Mouse (Mus musculus) heart, embryonic 10.5 days (tissue): Measurements from ENCODE around the gene Kcnk7. TPM values are rescaled to one million over a fixed set of nuclear protein-coding genes. Genes with fewer than 3 reads are reported as not detected.
A peak's percentile ranks its signal among the peaks of the same experiment; 100 is the strongest.
"Not testable (repeated sequence)": the region's sequence is repeated elsewhere in the genome, so short reads cannot be mapped to it uniquely, and the experiment has no call there.

Experiments used
- DNase-seq: peaks from one replicate; pipeline ENCODE4 v3.0.0-alpha.2; 2017; ENCODE audit warnings: low spot score
- H3K27ac ChIP-seq: fragments of 300-500 bp; sonication (generic); 2 replicates; pipeline ENCODE4 v1.5.1; 2016; ENCODE audit warnings: mild to moderate bottlenecking
- H3K27me3 ChIP-seq: fragments of 300-500 bp; sonication (generic); 2 replicates; pipeline ENCODE4 v1.6.1; 2016; ENCODE audit warnings: mild to moderate bottlenecking; ENCODE audit not compliant: poor library complexity, insufficient read depth, severe bottlenecking
- H3K36me3 ChIP-seq: fragments of 300-500 bp; sonication (generic); 2 replicates; pipeline ENCODE4 v1.6.1; 2016; ENCODE audit warnings: mild to moderate bottlenecking, moderate library complexity
- H3K4me1 ChIP-seq: fragments of 300-500 bp; sonication (generic); 2 replicates; pipeline ENCODE4 v1.6.1; 2016; ENCODE audit warnings: mild to moderate bottlenecking
- H3K4me3 ChIP-seq: fragments of 300-500 bp; sonication (generic); 2 replicates; pipeline ENCODE4 v1.5.1; 2016; ENCODE audit warnings: mild to moderate bottlenecking, moderate library complexity
- H3K9me3 ChIP-seq: fragments of 300-500 bp; sonication (generic); 2 replicates; pipeline ENCODE4 v1.6.1; 2016; ENCODE audit warnings: mild to moderate bottlenecking, moderate library complexity
- WGBS: fragments of 180-500 bp; shearing (Covaris S2); methylation state at CpG from one replicate; pipeline ENCODE4 v1.1.7; 2016; 5-methylcytosine and 5-hydroxymethylcytosine counted together
- polyA plus RNA-seq: library from polyadenylated mRNA; unstranded; fragments of >200 nt; fragmentation: Nextera tagmentation; extraction: Ambion mirVana; gene quantifications from 2 replicates; pipeline ENCODE4 v1.2.1, GENCODE M21; 2016

The Kcnk7 gene
- polyA plus RNA-seq, 1 experiment from 2014 or later, result not detected

DNA sequence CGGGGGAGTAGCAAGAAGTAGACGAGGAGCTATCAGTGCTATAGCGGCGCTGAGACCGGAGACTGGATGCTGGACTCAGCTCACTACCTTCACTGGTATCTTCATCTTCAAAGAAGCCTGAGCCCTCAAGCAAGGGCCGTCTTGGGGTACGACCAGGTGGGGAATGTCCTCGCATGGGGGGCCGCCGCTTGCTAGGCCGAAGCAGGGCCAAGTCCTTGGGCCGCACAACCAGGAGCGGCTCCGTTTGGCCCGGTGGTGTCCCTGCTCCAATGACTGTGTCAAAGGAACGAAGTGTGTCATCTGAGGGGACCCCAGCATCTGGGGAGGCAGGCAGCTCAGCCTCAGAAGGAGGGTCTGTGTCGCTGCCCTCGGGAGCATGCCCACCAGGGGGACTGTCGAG, 18.7 kb upstream of the Kcnk7 start:
- Histone ChIP-seq H3K9me3 (no peaks in the 10 kb centered on the region), H3K27ac (no peak overlapping the region), H3K36me3 (peaks cover 69% of the 10 kb centered on the region), H3K27me3 (no peaks in the 10 kb centered on the region), H3K4me1 (peaks cover 19% of the 10 kb centered on the region), H3K4me3 (no peak overlapping the region)
- DNase-seq, result no peak
- 92% methylated on average over 19 of the region's 19 CpGs for WGBS

DNA sequence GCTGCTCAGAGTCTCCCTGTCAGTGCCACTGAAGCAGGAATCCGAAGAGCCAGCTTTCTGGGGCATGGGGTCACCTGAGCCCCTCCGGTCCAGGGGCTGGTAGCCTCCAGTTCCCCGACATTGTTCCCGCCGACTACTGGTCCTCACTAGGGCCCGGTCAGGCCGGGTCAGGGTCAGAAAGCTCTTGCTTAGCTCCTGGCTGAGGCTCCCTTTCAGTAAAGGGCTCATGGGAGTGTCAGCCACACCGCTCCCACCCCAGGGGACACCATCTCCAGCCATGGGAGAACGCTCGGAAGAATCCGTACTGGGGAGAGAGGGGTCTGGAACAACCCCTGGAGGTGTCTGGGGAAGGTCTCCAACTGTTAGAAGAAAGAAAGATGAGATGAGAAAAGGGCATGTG, 18.3 kb upstream of the Kcnk7 start:
- no peak overlapping the region for H3K4me3 ChIP-seq
- 92% methylated on average over 11 of the region's 11 CpGs for WGBS
- peaks cover 69% of the 10 kb centered on the region for H3K36me3 ChIP-seq
- H3K9me3 ChIP-seq, result no peaks in the 10 kb centered on the region
- H3K4me1 ChIP-seq, result peaks cover 23% of the 10 kb centered on the region
- no peaks in the 10 kb centered on the region for H3K27me3 ChIP-seq
- DNase-seq, result no peak
- peak overlapping the region; percentile 59; the same call in 1 of the 2 replicates for H3K27ac ChIP-seq

DNA sequence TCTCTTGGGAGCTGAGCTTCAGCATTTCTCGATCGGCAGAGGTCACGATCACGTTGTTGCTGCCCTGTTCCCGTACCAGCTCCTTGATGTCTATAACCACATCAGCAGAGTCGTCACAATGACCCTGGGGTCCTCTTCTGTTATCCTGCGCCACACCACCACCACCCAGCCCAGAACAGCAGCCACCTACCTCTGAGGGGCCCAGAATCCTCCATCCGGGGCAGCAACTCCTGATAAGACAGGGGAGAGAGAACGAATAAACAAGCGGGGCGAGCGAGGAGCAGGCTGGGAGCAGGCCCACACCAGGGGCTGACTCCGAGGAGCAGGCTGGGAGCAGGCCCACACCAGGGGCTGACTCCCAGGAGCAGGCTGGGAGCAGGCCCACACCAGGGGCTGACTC, 17.7 kb upstream of the Kcnk7 start:
- DNase-seq, result no peak
- 80% methylated on average over 13 of the region's 13 CpGs for WGBS
- peaks cover 68% of the 10 kb centered on the region for H3K36me3 ChIP-seq

GRCm38 (mm10) chr19:5686954-5687353, 17.2 kb upstream of the Kcnk7 start:
- not testable (repeated sequence) for H3K9me3 ChIP-seq, DNase-seq, H3K27me3 ChIP-seq
- Histone ChIP-seq H3K36me3 (peaks cover 68% of the 10 kb centered on the region), H3K4me3 (peak overlapping the region; percentile 96), H3K4me1 (peaks cover 34% of the 10 kb centered on the region), H3K27ac (peak overlapping the region; percentile 94; the same call in 1 of the 2 replicates)
- WGBS, result 90% methylated on average over 12 of the region's 12 CpGs

More for the DNA sequence above, 17.7 kb upstream of the Kcnk7 start:
- Histone ChIP-seq H3K4me3 (no peak overlapping the region), H3K27me3 (no peaks in the 10 kb centered on the region), H3K4me1 (peaks cover 29% of the 10 kb centered on the region), H3K9me3 (no peaks in the 10 kb centered on the region), H3K27ac (no peak overlapping the region)

GRCm38 (mm10) chr19:5687738-5688137, 16.4 kb upstream of the Kcnk7 start:
- H3K27ac ChIP-seq, result peak overlapping the region; percentile 94
- no peaks in the 10 kb centered on the region for H3K9me3 ChIP-seq
- H3K4me1 ChIP-seq, result peaks cover 42% of the 10 kb centered on the region
- no peak for DNase-seq
- no peaks in the 10 kb centered on the region for H3K27me3 ChIP-seq
- peaks cover 68% of the 10 kb centered on the region for H3K36me3 ChIP-seq
- WGBS, result 22% methylated on average over 9 of the region's 9 CpGs
- H3K4me3 ChIP-seq, result peak overlapping the region; percentile 96

GRCm38 (mm10) chr19:5688200-5689087, 15.7 kb upstream of the Kcnk7 start, which contains the start of the genes Map3k11 and Pcnx3:
Gene Map3k11 (plus strand): TSS chr19:5688742.
Gene Pcnx3 (minus strand): TSS chr19:5688908.
- Histone ChIP-seq H3K4me1 (peaks cover 49% of the 10 kb centered on the region), H3K36me3 (peaks cover 68% of the 10 kb centered on the region), H3K27ac (peak within 1 kb of the TSS; percentile 94), H3K27me3 (no peaks in the 10 kb centered on the region), H3K9me3 (no peaks in the 10 kb centered on the region), H3K4me3 (peak within 1 kb of the TSS; percentile 96)
- under 1% methylated on average over 69 of the region's 69 CpGs for WGBS
- DNase-seq, result peak; percentile 99

DNA sequence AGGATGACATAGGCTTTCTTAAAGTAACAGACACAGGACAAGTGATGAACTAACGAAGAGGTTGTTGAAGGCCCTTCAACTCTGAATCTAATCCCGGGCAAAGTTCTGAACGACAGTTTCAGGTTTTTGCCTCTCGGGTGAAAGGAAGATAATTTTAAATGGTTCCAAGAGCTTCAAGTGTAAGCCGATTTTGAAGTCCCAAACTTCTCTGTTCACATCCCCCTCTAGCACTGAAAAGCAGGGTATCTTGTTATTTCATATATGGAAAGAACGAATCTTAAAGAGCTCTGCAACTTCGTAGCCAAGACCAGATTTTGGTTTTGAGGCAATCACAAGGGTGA, 15.1 kb upstream of the Kcnk7 start:
- H3K27ac ChIP-seq, result peak overlapping the region; percentile 94
- peaks cover 55% of the 10 kb centered on the region for H3K4me1 ChIP-seq
- DNase-seq, result no peak
- H3K36me3 ChIP-seq, result peaks cover 68% of the 10 kb centered on the region
- H3K27me3 ChIP-seq, result no peaks in the 10 kb centered on the region
- H3K9me3 ChIP-seq, result no peaks in the 10 kb centered on the region
- under 1% methylated on average over 7 of the region's 7 CpGs for WGBS
- peak overlapping the region; percentile 96 for H3K4me3 ChIP-seq

GRCm38 (mm10) chr19:5689565-5690342, 14.4 kb upstream of the Kcnk7 start:
- H3K9me3 ChIP-seq, result no peaks in the 10 kb centered on the region
- peaks cover 55% of the 10 kb centered on the region for H3K4me1 ChIP-seq
- peak overlapping the region; percentile 94 for H3K27ac ChIP-seq
- peak; percentile 96 for DNase-seq
- H3K27me3 ChIP-seq, result no peaks in the 10 kb centered on the region
- peak overlapping the region; percentile 96 for H3K4me3 ChIP-seq
- H3K36me3 ChIP-seq, result peaks cover 67% of the 10 kb centered on the region
- WGBS, result 8% methylated on average over 42 of the region's 42 CpGs

DNA sequence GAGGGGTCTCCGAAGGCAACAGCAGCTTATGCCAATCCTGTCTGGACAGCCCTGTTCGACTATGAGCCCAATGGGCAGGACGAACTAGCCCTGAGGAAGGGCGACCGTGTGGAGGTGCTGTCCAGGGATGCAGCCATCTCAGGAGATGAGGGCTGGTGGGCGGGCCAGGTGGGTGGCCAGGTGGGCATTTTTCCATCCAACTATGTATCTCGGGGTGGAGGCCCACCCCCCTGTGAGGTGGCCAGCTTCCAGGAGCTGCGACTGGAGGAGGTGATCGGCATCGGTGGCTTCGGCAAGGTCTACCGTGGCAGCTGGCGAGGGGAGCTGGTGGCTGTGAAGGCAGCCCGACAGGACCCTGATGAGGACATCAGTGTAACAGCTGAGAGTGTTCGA, 13.8 kb upstream of the Kcnk7 start:
- peaks cover 67% of the 10 kb centered on the region for H3K36me3 ChIP-seq
- 69% methylated on average over 15 of the region's 15 CpGs for WGBS
- H3K27me3 ChIP-seq, result 0 out of 2 replicates have a peak, but pooled peaks cover 5% of the 10 kb centered on the region
- H3K4me1 ChIP-seq, result peaks cover 56% of the 10 kb centered on the region
- DNase-seq, result no peak
- no peaks in the 10 kb centered on the region for H3K9me3 ChIP-seq
- H3K27ac ChIP-seq, result peak overlapping the region; percentile 94
- peak overlapping the region; percentile 96 for H3K4me3 ChIP-seq

DNA sequence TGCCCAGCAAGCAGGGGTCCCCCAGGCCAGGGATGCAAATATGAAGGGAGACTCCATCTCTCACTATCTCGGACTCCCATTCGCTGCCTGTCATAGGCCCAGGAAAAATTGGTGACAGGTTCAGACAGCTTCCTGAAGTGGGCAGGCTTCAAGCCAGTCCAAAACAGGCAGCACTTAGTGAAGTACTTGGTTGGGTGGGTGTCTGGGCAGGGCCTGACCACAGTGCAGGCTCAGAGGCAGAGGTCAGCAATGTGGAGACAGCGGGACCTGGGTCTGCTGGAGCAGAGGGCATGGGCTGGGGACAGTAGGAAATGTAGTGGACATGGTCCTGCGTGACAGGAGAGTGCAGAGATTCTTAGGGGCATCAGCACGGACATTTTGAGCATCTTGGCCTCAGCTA, 12.6 kb upstream of the Kcnk7 start:
- Histone ChIP-seq H3K4me1 (peaks cover 67% of the 10 kb centered on the region), H3K36me3 (peaks cover 67% of the 10 kb centered on the region), H3K9me3 (no peaks in the 10 kb centered on the region), H3K27ac (peak overlapping the region; percentile 94), H3K4me3 (peak overlapping the region; percentile 96), H3K27me3 (0 out of 2 replicates have a peak, but pooled peaks cover 7% of the 10 kb centered on the region)
- no peak for DNase-seq
- WGBS, result 63% methylated on average over 5 of the region's 5 CpGs

- H3K4me3 ChIP-seq, result peak overlapping the region; percentile 96
- peaks cover 68% of the 10 kb centered on the region for H3K36me3 ChIP-seq
- H3K4me1 ChIP-seq, result peaks cover 63% of the 10 kb centered on the region
- H3K27ac ChIP-seq, result peak overlapping the region; percentile 94
- H3K9me3 ChIP-seq, result no peaks in the 10 kb centered on the region
- no peak for DNase-seq
- WGBS, result 53% methylated on average over 10 of the region's 10 CpGs
- H3K27me3 ChIP-seq, result 0 out of 2 replicates have a peak, but pooled peaks cover 7% of the 10 kb centered on the region
Measured at GRCm38 (mm10) chr19:5692086-5692912, 11.9 kb upstream of the Kcnk7 start.

DNA sequence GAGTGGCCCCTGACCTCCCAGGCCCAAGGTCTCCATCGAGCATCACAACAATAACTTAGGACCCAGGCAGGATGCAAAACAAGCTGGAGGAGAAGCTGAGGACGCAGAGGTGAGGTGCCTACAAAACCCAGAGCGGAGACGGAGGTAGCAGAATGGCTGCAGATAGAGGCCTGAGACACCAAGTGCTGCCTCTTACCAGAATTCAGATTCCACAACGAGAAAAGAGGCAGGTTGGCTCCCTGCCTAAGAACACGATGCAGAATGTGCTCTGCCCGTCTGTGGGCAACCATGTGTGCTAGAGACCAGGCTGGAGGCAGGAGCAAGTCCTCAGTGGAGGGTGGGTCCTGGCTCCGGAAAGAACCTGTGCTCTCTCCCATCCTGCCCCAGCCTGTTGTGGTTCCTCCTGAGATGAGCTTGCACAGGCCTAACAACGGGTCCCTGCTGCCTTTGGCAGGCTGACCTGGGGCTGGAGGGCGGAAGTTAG, 11.2 kb upstream of the Kcnk7 start:
- Histone ChIP-seq H3K27ac (peak overlapping the region; percentile 94), H3K4me3 (peak overlapping the region; percentile 96), H3K36me3 (peaks cover 74% of the 10 kb centered on the region), H3K4me1 (peaks cover 57% of the 10 kb centered on the region), H3K9me3 (no peaks in the 10 kb centered on the region), H3K27me3 (0 out of 2 replicates have a peak, but pooled peaks cover 7% of the 10 kb centered on the region)
- WGBS, result 68% methylated on average over 10 of the region's 10 CpGs
- DNase-seq, result no peak
